Mouse (Mus musculus) right cerebral cortex, postnatal 10 days (tissue): ENCODE measurements around the gene Arhgef17.
A peak's percentile ranks its signal among the peaks of the same experiment; 100 is the strongest.

Source experiments
- DNase-seq, 2 experiments: peaks; one replicate each; pipeline ENCODE4 v3.0.0; 2021; ENCODE audit warnings: low spot score in 2 of 2

The Arhgef17 gene

DNA sequence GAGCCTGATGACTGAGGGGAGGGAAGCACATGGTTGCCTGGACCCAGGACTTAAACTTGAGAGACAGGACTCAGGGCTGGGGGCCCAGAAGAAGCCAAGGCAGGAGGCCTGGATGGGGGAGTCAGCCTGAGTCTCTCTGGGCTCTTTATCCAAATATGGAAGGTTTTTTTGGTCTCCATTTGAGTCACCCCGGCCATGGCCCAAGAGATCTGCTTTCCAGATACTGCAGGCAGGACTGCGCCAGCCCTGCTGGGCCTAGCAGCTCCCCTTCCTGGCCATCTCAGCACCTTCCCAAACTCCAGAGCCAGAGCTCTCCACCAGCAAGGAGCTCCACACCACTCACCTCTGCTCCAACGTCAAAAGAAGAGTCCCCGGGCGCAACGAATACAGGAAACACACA lies 15.4 kb downstream of the Arhgef17 start:
- DNase-seq, result no peak

DNA sequence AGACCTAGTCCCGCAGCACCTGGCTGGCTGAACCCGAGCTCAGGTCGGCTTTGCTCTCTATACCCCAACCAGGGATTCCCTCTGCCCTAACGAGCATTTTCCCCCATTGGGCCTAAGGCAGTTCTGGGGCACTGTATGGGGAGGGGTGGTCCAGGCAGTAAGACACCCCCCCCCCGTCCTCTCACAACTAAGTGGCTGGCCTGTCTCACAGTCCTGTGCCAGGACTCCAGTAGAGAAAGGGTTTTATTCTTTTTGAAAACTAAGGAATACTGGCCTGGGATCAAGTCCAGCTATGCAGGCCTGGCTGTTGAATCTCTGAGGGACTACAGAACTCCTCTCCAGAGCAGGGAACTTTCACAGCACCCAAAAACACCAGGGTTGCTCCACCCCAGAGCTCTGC lies 16.7 kb downstream of the Arhgef17 start:
- peak in 1 of 2 experiments; percentile 28 for DNase-seq

GRCm38 (mm10) chr7:100911791-100912190 lies 20.1 kb downstream of the Arhgef17 start:
- no peak for DNase-seq

- DNase-seq, result no peak
Measured at GRCm38 (mm10) chr7:100911246-100911770, 20.6 kb downstream of the Arhgef17 start.

- DNase-seq, result no peak
Measured at GRCm38 (mm10) chr7:100908567-100908966, 23.3 kb downstream of the Arhgef17 start.

DNA sequence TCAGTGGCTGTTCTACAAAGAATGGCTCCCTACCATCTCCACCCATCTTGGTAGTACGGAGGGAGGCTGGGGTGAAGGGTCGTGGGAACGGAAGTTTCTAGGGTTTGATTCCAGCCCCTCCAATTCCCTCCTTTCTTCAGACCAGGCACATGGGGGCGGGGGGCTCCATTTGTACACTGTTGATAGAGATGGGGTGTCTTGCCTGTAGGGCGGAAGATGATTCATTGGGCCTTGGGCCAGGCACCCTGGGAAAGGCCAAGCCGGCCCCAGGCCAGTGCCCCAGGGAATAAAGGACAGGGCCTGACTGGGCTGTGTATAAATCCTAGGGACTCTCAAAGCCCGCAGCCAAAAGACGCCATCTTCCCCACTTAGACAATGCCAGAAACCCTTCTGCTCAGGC lies 23.8 kb downstream of the Arhgef17 start:
- no peak for DNase-seq

GRCm38 (mm10) chr7:100907231-100907630 lies 24.7 kb downstream of the Arhgef17 start:
- DNase-seq, result peak; percentile 81 to 89

- no peak for DNase-seq
Measured at GRCm38 (mm10) chr7:100906029-100906789, 25.7 kb downstream of the Arhgef17 start.

DNA sequence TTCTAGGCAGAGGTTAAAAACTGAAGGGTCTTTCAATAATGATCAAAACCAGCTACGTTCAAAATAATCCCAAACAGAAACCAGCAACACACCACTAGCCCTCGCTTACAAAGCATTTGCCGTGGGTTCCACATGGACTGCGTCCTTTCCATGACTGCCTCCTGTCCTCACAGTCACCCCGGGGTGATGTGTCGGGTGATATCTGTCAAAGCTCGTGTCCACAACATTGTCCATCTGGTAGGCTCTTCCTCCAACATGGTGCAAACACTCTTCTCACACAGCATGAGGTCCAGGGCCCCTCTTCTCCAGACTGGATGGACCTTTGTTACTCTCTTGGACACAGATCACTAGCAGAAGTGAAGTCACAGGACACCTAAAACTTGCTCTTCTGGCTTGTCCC lies 26.9 kb downstream of the Arhgef17 start:
- no peak for DNase-seq

- DNase-seq, result no peak
Measured at GRCm38 (mm10) chr7:100904612-100905011, 27.3 kb downstream of the Arhgef17 start.

- no peak for DNase-seq
Measured at GRCm38 (mm10) chr7:100902451-100903137, 29.3 kb downstream of the Arhgef17 start.

GRCm38 (mm10) chr7:100897828-100898227 lies 34.1 kb downstream of the Arhgef17 start:
- DNase-seq, result no peak

GRCm38 (mm10) chr7:100894833-100895226 lies 37.1 kb downstream of the Arhgef17 start:
- DNase-seq, result no peak

DNA sequence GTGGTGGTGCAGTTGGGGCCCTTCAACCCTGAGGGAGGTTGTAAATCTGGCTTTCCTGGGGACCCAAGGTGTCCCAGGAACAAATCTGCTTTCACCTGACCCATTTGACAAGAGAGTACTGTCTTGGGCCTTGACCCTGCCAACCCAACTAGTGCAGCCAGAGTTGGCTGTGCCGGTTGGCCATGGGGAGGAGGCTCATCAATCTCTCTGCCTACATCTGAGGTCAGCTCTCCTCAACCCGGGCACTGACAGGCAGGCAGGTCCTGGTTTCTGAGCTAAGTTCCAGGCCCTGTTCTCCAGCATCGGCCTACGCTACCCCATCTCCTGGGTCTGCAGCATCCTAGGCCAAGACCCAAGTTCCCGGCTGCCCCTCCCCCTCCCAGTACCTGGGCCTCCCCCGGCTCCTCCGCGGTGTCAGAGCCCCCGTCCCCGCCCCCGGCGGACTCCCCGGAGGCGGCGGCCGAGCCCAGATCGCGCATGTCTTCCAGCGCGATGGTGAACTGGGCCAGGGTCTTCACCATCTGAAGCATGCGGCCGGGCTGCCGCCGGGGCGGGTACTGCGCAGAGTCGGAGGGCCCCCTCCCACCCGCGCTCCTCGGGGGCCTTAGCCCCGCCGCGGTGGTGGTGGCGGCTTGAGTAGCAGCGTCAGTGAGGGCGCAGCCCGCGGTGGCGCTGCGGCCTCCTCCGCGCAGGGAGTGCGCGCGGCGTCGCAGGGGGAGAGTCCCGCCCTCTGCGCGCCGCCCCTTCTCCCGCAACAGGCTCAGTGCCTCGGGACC lies 37.7 kb downstream of the Arhgef17 start:
- peak; percentile 79 to 80 for DNase-seq

GRCm38 (mm10) chr7:100893249-100894056 lies 38.5 kb downstream of the Arhgef17 start:
- DNase-seq, result peak; percentile 74 to 78

DNA sequence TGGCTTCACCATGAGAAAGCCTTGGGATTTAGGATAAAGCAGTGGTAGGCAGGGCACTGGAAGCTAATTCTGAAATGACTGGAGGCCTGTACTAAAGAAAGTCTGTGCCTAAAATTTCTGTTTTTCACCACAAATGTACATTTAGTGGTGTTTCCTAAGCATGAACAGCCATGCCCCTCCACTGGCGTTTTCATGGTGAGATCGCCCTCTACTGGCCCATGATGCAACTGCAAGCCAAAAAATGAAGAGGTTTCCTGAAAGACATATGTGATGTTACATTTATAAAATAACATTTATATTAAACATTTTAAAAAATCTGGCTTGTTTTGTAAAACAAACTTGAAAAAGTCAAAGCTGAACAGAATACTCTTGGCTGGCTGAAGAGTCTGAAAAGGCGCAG lies 45.4 kb downstream of the Arhgef17 start:
- peak in 1 of 2 experiments; percentile 79 for DNase-seq

- no peak for DNase-seq
Measured at GRCm38 (mm10) chr7:100884460-100884859, 47.4 kb downstream of the Arhgef17 start.

- DNase-seq, result no peak
Measured at GRCm38 (mm10) chr7:100881950-100882349, 50.0 kb downstream of the Arhgef17 start.

DNA sequence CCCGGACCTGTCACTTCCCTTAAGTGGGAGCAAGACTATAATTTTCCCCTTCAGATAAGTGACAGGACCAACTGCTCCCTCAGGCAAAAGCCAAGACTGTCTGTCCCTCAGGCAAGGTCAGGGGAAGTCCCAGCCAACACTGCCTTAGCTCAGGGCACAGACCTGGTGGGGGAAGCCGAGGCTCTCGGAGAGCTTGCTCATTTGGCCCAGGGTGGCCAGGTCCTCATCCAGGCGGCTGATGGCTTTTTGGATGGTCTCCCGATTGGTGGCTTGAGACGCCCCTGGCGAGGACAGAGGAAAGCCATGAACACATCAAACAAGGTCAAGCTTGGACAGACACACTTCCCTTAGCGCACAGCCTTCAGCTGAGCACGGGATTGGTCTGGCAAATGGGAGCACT lies 50.4 kb downstream of the Arhgef17 start:
- no peak for DNase-seq

- DNase-seq, result peak; percentile 70 to 75
Measured at GRCm38 (mm10) chr7:100879595-100879994, 52.3 kb downstream of the Arhgef17 start.

DNA sequence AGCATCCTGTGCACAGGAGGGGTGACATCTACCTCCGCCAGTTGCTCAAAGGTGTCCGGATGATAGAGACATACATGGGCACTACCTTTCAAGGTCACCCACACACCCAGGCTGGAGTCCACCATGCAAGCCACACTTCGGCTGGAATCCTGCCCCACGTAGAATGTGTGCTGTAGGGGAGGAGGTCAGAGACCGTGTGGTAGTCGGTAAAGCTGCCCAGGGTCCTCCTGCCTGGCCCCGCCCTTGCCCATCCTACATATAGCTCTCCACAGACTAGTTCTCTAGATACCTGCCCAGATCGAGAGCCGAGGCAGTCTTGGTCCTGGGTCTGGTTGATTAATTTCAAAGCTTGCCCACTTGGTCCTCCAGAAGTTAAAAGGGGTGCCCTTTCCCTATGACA lies 55.1 kb downstream of the Arhgef17 start:
- DNase-seq, result no peak
